8 mouse cellular contexts compared by ENCODE assay signal in genomic region chr11:88619468-88620157, GRCm38 (mm10).
DNase-seq lines count a peak whose midpoint lies in the region; ATAC-seq and TF ChIP-seq lines count a peak whose summit lies in the region.

No protein-coding gene starts in this region.

- H3K27me3 ChIP-seq in kidney, embryonic 16.5 days (ENCODE audit: insufficient read depth, low read length): no peaks in the 10 kb centered on the region
- no peaks in the 10 kb centered on the region for H3K27me3 ChIP-seq in CH12.LX (replicated peaks)
- no peaks in the 10 kb centered on the region for H3K27me3 ChIP-seq in forebrain, embryonic 14.5 days (replicated peaks; ENCODE audit: control insufficient read depth, insufficient read depth, low read length)

- no peak for DNase-seq in kidney, adult 9 months
- peak; percentile 93 for DNase-seq in CH12.LX (ENCODE audit: extremely low read depth)
- DNase-seq in forebrain, embryonic 14.5 days (ENCODE audit: low spot score): no peak
- DNase-seq in lung, postnatal 10 days: peak; percentile 36
- DNase-seq in cerebellum, postnatal 36 days: no peak
- DNase-seq in embryo, embryonic 10 days (ENCODE audit: low spot score): no peak
- DNase-seq in ovary, adult 18-20 months (ENCODE audit: low spot score): no peak

- H3K4me2 ChIP-seq in kidney, embryonic 16.5 days (replicated peaks; ENCODE audit: low read depth, low read length): peak overlapping the region; percentile 8; the same call in 1 of the 2 replicates
- H3K4me2 ChIP-seq in CH12.LX (ENCODE audit: insufficient read depth, low read depth, poor library complexity, severe bottlenecking): peak overlapping the region; percentile 63
- H3K4me2 ChIP-seq in forebrain, embryonic 14.5 days (ENCODE audit: low read length): no peak overlapping the region

- TF ChIP-seq CTCF in CH12.LX (conservative IDR thresholded peaks at IDR 0.05 in 1 of 2, IDR thresholded peaks at IDR 0.05 in 1 of 2; ENCODE audit: low read depth in 2 of 2, low read length in 2 of 2): no peak

- no peak overlapping the region; the same call in 1 of the 2 replicates for H3K4me3 ChIP-seq in kidney, embryonic 16.5 days (ENCODE audit: low read length)
- peak overlapping the region; percentile 38 to 54 (median 49) for H3K4me3 ChIP-seq in CH12.LX (replicated peaks in 1 of 3; ENCODE audit: low read depth in 2 of 3, low read length in 2 of 3, poor library complexity in 1 of 3)
- no peak overlapping the region for H3K4me3 ChIP-seq in forebrain, embryonic 14.5 days (ENCODE audit: low read depth, low read length)

- in situ Hi-C loops in CH12.LX (cut with MboI; ENCODE audit: low pct_ligation_motif_present, low pct_unique_long_range_greater_than_20kb, low sequenced_read_pairs): loop anchor here (10.0 kb wide), 1 partner anchor 65 kb away; no protein-coding TSS in a partner anchor

- peaks cover 88% of the 10 kb centered on the region for H3K4me1 ChIP-seq in kidney, embryonic 16.5 days (ENCODE audit: insufficient read depth, low read length)
- peaks cover 21 to 79% of the 10 kb centered on the region in 2 experiments for H3K4me1 ChIP-seq in CH12.LX (ENCODE audit: control insufficient read depth in 1 of 2, insufficient read depth in 2 of 2)
- H3K4me1 ChIP-seq in forebrain, embryonic 14.5 days (ENCODE audit: control insufficient read depth, insufficient read depth, low read length): peaks cover 60% of the 10 kb centered on the region

- H3K9me3 ChIP-seq in kidney, embryonic 16.5 days (ENCODE audit: low read length): no peaks in the 10 kb centered on the region
- no peaks in the 10 kb centered on the region for H3K9me3 ChIP-seq in CH12.LX (replicated peaks; ENCODE audit: low read length)
- H3K9me3 ChIP-seq in forebrain, embryonic 14.5 days (replicated peaks; ENCODE audit: control insufficient read depth, low read length): no peaks in the 10 kb centered on the region

- TF ChIP-seq RAD21 in CH12.LX (IDR thresholded peaks at IDR 0.05; ENCODE audit: low read depth, low read length): no peak; the same call in 1 of the 2 replicates

- dilution Hi-C loops in CH12.LX (cut with MboI; ENCODE audit: extremely low pct_ligation_motif_present, extremely low pct_unique_long_range_greater_than_20kb, low sequenced_read_pairs): no loop called here

- TF ChIP-seq POLR2A in CH12.LX (IDR thresholded peaks at IDR 0.05; ENCODE audit: low read depth, low read length): 0 out of 2 replicates have a peak, but pooled peaks have one; percentile 20

- H3K9ac ChIP-seq in kidney, embryonic 16.5 days (replicated peaks; ENCODE audit: low read length): no peak overlapping the region
- peak overlapping the region; percentile 73 for H3K9ac ChIP-seq in CH12.LX (ENCODE audit: insufficient read depth, low read depth)
- 0 out of 2 replicates have a peak overlapping the region, but pooled peaks have one; percentile 8 for H3K9ac ChIP-seq in forebrain, embryonic 14.5 days (ENCODE audit: low read length)

- H3K36me3 ChIP-seq in kidney, embryonic 16.5 days (ENCODE audit: insufficient read depth, low read length): no peaks in the 10 kb centered on the region; the same call in 1 of the 2 replicates
- H3K36me3 ChIP-seq in CH12.LX (replicated peaks in 1 of 2; ENCODE audit: control insufficient read depth in 1 of 2, insufficient read depth in 1 of 2, low read length in 1 of 2): peaks cover 3 to 45% of the 10 kb centered on the region in 2 experiments
- H3K36me3 ChIP-seq in forebrain, embryonic 14.5 days (ENCODE audit: control insufficient read depth, insufficient read depth, low read length): no peaks in the 10 kb centered on the region

- peak; percentile 32 for ATAC-seq in kidney, embryonic 16.5 days (ENCODE audit: low FRiP score, low TSS enrichment)
- ATAC-seq in forebrain, embryonic 14.5 days: no peak

- 38% methylated on average over 9 of the region's 9 CpGs for WGBS in kidney, embryonic 16.5 days
- WGBS in forebrain, embryonic 14.5 days: 41% methylated on average over 9 of the region's 9 CpGs

- peaks cover 33% of the 10 kb centered on the region for H3K79me2 ChIP-seq in CH12.LX (replicated peaks; ENCODE audit: control insufficient read depth, extremely low read depth, insufficient read depth, poor library complexity, severe bottlenecking)

- 0 out of 2 replicates have a peak, but pooled peaks have one; percentile 16 for TF ChIP-seq EP300 in CH12.LX (IDR thresholded peaks at IDR 0.05; ENCODE audit: low read length)

- H3K27ac ChIP-seq in kidney, embryonic 16.5 days (ENCODE audit: low read length): peak overlapping the region; percentile 85
- peak overlapping the region; percentile 95 for H3K27ac ChIP-seq in CH12.LX (ENCODE audit: insufficient read depth, low read depth)
- peak overlapping the region; percentile 79; the same call in 1 of the 2 replicates for H3K27ac ChIP-seq in forebrain, embryonic 14.5 days (ENCODE audit: low read depth, low read length)

TF ChIP-seq in CH12.LX, 34 proteins besides CTCF, POLR2A, EP300 and RAD21:
- TF ChIP-seq ETS1 (conservative IDR thresholded peaks at IDR 0.05; ENCODE audit: low read depth, low read length): no peak
- no peak for TF ChIP-seq GABPA (IDR thresholded peaks at IDR 0.05; ENCODE audit: insufficient replicate concordance, low read depth, low read length)
- TF ChIP-seq MAZ (IDR thresholded peaks at IDR 0.05; ENCODE audit: low read depth, low read length): no peak
- TF ChIP-seq UBTF (IDR thresholded peaks at IDR 0.05; ENCODE audit: low read depth, low read length): 0 out of 2 replicates have a peak, but pooled peaks have one; percentile 11
- TF ChIP-seq MEF2A (IDR thresholded peaks at IDR 0.05; ENCODE audit: borderline replicate concordance, low read depth, low read length): no peak
- no peak for TF ChIP-seq E2F4 (IDR thresholded peaks at IDR 0.05; ENCODE audit: insufficient replicate concordance, low read depth, low read length)
- TF ChIP-seq SIN3A (IDR thresholded peaks at IDR 0.05; ENCODE audit: low read length): peak; percentile 18; the same call in 1 of the 2 replicates
- TF ChIP-seq TCF12 (IDR thresholded peaks at IDR 0.05; ENCODE audit: low read depth, low read length): peak; percentile 63
- TF ChIP-seq CHD2 (IDR thresholded peaks at IDR 0.05; ENCODE audit: low read length): peak; percentile 80
- no peak for TF ChIP-seq PAX5 (IDR thresholded peaks at IDR 0.05; ENCODE audit: low read length)
- peak; percentile 63; the same call in 1 of the 2 replicates for TF ChIP-seq BHLHE40 (IDR thresholded peaks at IDR 0.05; ENCODE audit: low read depth, low read length)
- no peak for TF ChIP-seq SMC3 (IDR thresholded peaks at IDR 0.05; ENCODE audit: low read depth, low read length)
- TF ChIP-seq USF1 (IDR thresholded peaks at IDR 0.05; ENCODE audit: low read depth, low read length): peak; percentile 46
- TF ChIP-seq ZNF384 (IDR thresholded peaks at IDR 0.05; ENCODE audit: low read depth, low read length): no peak
- no peak for TF ChIP-seq MAFK (IDR thresholded peaks at IDR 0.05; ENCODE audit: insufficient replicate concordance, low read length)
- TF ChIP-seq RCOR1 (conservative IDR thresholded peaks at IDR 0.05; ENCODE audit: low read depth, low read length): 0 out of 2 replicates have a peak, but pooled peaks have one; percentile 12
- TF ChIP-seq NRF1 (IDR thresholded peaks at IDR 0.05; ENCODE audit: low read depth, low read length): 0 out of 2 replicates have a peak, but pooled peaks have one; percentile 38
- TF ChIP-seq USF2 (conservative IDR thresholded peaks at IDR 0.05; ENCODE audit: low read depth, low read length): no peak
- no peak for TF ChIP-seq IRF4 (IDR thresholded peaks at IDR 0.05; ENCODE audit: low read depth, low read length)
- peak; percentile 96 for TF ChIP-seq MYC (IDR thresholded peaks at IDR 0.05; ENCODE audit: low read depth, low read length)
- TF ChIP-seq JUN (IDR thresholded peaks at IDR 0.05; ENCODE audit: insufficient read depth, low read depth, low read length): no peak
- TF ChIP-seq HCFC1 (IDR thresholded peaks at IDR 0.05; ENCODE audit: low read depth, low read length): peak; percentile 64
- peak; percentile 66; the same call in 1 of the 2 replicates for TF ChIP-seq TBP (conservative IDR thresholded peaks at IDR 0.05; ENCODE audit: low read depth, low read length)
- peak; percentile 46; the same call in 1 of the 2 replicates for TF ChIP-seq ZMIZ1 (IDR thresholded peaks at IDR 0.05; ENCODE audit: low read depth, low read length)
- peak; percentile 96 for TF ChIP-seq MAX (IDR thresholded peaks at IDR 0.05; ENCODE audit: low read length)
- TF ChIP-seq ZC3H11A (IDR thresholded peaks at IDR 0.05; ENCODE audit: low read depth, low read length): no peak
- peak; percentile 32; the same call in 1 of the 2 replicates for TF ChIP-seq KAT2A (IDR thresholded peaks at IDR 0.05; ENCODE audit: insufficient replicate concordance, low read length)
- TF ChIP-seq ELF1 (IDR thresholded peaks at IDR 0.05; ENCODE audit: low read depth, low read length): peak; percentile 94
- no peak for TF ChIP-seq ZKSCAN1 (IDR thresholded peaks at IDR 0.05; ENCODE audit: borderline replicate concordance, low read depth, low read length)
- TF ChIP-seq POLR2AphosphoS2 (IDR thresholded peaks at IDR 0.05; ENCODE audit: low read depth, low read length): no peak
- peak; percentile 86 for TF ChIP-seq MXI1 (IDR thresholded peaks at IDR 0.05; ENCODE audit: low read depth, low read length)
- TF ChIP-seq NELFE (IDR thresholded peaks at IDR 0.05; ENCODE audit: low read depth, low read length): no peak; the same call in 1 of the 2 replicates
- TF ChIP-seq JUND (conservative IDR thresholded peaks at IDR 0.05; ENCODE audit: low read depth, low read length): no peak
- no peak for TF ChIP-seq CHD1 (IDR thresholded peaks at IDR 0.05; ENCODE audit: low read depth, low read length)

Comparison
In these comparisons a context has a peak if more than half of its experiments do, and no peak if none do; other contexts are left out.
1. H3K4me3 ChIP-seq: peak in CH12.LX (3 of 3); none in kidney, embryonic 16.5 days (single experiment) and forebrain, embryonic 14.5 days (single experiment).
2. DNase-seq: peak in CH12.LX (single experiment) and lung, postnatal 10 days (single experiment); none in kidney, adult 9 months (single experiment), forebrain, embryonic 14.5 days (single experiment), cerebellum, postnatal 36 days (0 of 2), embryo, embryonic 10 days (single experiment) and ovary, adult 18-20 months (single experiment).
3. Peak in every context shown above with its lines, with median percentiles within 50 percentile points of each other: H3K27ac ChIP-seq.